Mouse (Mus musculus) forebrain, embryonic 14.5 days (tissue): ENCODE measurements at regions not wholly inside any gene's neighbourhood (a gene's known extent, or its start where the extent isn't known, plus 50 kb on each side); places are given as distances from the start of the nearest gene placed in this dataset.

ENCODE experiments used
- ATAC-seq: fragments of 200-750 bp; cut with Nextera tagmentation; 2 replicates; pipeline ENCODE4 v1.8.0; 2017; ENCODE audit warnings: mild to moderate bottlenecking, moderate library complexity
- DNase-seq: peaks from one replicate; pipeline ENCODE4 v3.0.0-alpha.2; 2015; ENCODE audit warnings: low spot score
- H3K27ac ChIP-seq: fragments of 300-500 bp; sonication (generic); 2 replicates; pipeline ENCODE4 v1.5.1; 2014; ENCODE audit warnings: low read depth, mild to moderate bottlenecking, control low read depth, low read length, moderate library complexity
- H3K27me3 ChIP-seq: fragments of 300-500 bp; sonication (generic); replicated peaks from 2 replicates; pipeline ENCODE4 v1.6.1; 2014; ENCODE audit warnings: low read length, control low read depth, mixed read lengths; ENCODE audit not compliant: control insufficient read depth, insufficient read depth
- H3K36me3 ChIP-seq: fragments of 300-500 bp; sonication (generic); 2 replicates; pipeline ENCODE4 v1.6.1; 2014; ENCODE audit warnings: low read length, control low read depth; ENCODE audit not compliant: control insufficient read depth, insufficient read depth
- H3K4me1 ChIP-seq: fragments of 300-500 bp; sonication (generic); 2 replicates; pipeline ENCODE4 v1.6.1; 2014; ENCODE audit warnings: antibody characterized with exemption, low read length, control low read depth; ENCODE audit not compliant: control insufficient read depth, insufficient read depth
- H3K4me2 ChIP-seq: fragments of 300-500 bp; sonication (generic); 2 replicates; pipeline ENCODE4 v1.6.1; 2014; ENCODE audit warnings: mild to moderate bottlenecking, control low read depth, low read length
- H3K4me3 ChIP-seq: fragments of 300-500 bp; sonication (generic); 2 replicates; pipeline ENCODE4 v1.5.1; 2014; ENCODE audit warnings: low read depth, low read length, control low read depth
- H3K9ac ChIP-seq: fragments of 300-500 bp; sonication (generic); 2 replicates; pipeline ENCODE4 v1.6.1; 2014; ENCODE audit warnings: mild to moderate bottlenecking, low read length, control low read depth, moderate library complexity
- H3K9me3 ChIP-seq: fragments of 300-500 bp; sonication (generic); replicated peaks from 2 replicates; pipeline ENCODE4 v1.6.1; 2016; ENCODE audit warnings: low read length, control low read depth, mixed read lengths; ENCODE audit not compliant: control insufficient read depth
- WGBS: fragments of 180-500 bp; shearing (Covaris S2); extraction: QIAGEN DNeasy Blood & Tissue Kit; methylation state at CpG from one replicate; pipeline ENCODE4 v1.1.7; 2014; 5-methylcytosine and 5-hydroxymethylcytosine counted together

DNA sequence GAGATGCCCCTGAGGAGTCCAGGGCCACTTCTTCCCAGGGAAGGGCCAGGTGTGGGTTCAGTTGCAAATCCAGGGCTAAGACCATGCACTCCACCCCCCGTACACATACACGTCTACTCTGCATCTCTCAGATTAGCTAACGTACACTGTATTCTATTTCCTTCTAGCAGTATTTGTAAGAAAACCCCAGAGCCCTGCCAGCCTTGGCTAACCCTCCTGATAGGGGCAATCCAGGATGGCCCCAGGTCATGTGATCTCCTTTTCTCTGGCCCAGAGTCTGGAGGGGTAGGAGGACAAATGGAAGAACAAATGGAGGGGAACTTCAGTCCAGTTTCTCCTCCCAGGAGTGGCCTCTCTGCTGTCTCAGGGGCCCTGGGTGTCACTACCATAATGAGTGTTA is 98.9 kb downstream of the 1810010D01Rik start:
- Histone ChIP-seq H3K4me2 (no peak overlapping the region), H3K9me3 (0 out of 2 replicates have a peak, but pooled peaks cover 2% of the 10 kb centered on the region), H3K27me3 (no peaks in the 10 kb centered on the region), H3K9ac (no peak overlapping the region), H3K4me1 (peaks cover 6% of the 10 kb centered on the region), H3K27ac (no peak overlapping the region), H3K4me3 (no peak overlapping the region), H3K36me3 (no peaks in the 10 kb centered on the region)
- ATAC-seq: no peak
- no peak for DNase-seq
- WGBS: 91% methylated on average over 3 of the region's 3 CpGs

DNA sequence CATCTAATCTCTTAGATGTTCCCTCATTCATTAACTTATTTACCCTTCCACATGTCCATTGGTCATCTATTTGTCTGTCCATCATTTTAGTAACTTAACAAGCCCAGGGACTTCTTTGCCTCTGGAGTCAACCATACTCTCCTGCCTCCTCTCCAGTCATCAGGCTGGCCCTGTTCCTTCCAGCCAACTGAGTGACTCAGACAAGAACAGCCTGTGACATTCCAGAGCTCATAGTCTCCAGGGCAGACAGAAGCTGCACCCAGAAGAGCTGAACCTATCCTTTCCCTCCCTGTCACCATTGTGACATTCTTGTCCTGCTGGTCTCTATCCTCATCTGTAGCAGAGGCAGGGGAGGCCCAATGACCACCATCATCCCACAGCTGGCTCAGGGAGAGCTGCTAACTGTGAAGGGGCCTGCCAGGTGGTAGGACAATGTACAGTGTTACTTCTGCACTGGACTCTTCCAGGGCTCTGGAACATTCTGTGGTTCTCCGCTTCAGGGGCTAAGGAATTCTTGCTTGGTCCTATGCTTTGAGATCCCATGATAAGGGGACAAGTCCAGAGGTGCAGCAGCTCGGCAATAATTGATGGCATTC is 100.2 kb downstream of the 1810010D01Rik start:
- H3K4me3 ChIP-seq: no peak overlapping the region
- no peak overlapping the region for H3K9ac ChIP-seq
- ATAC-seq (no peak), DNase-seq (no peak)
- H3K27me3 ChIP-seq: no peaks in the 10 kb centered on the region
- no peak overlapping the region for H3K4me2 ChIP-seq
- WGBS: 88% methylated on average over 2 of the region's 2 CpGs
- H3K4me1 ChIP-seq: peaks cover 6% of the 10 kb centered on the region
- H3K27ac ChIP-seq: no peak overlapping the region
- H3K9me3 ChIP-seq: 0 out of 2 replicates have a peak, but pooled peaks cover 2% of the 10 kb centered on the region
- no peaks in the 10 kb centered on the region for H3K36me3 ChIP-seq

DNA sequence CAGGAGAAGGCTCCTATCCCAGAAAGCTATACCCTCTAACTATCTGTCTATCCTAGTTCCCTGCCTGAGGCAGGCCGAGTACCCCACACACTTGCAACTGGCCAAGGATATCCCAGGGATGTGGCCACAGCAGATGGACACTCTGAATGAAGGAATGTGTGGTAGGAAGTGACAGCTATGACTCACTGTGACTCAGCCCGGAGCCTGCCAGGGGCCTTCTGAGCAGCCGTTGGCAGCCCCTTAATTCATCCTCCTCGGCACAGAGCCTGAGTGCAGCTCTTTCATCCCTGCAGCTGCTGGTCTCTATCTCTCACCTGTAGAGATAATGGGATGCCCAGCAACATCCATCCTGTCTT is 101.4 kb downstream of the 1810010D01Rik start:
- H3K9ac ChIP-seq: no peak overlapping the region
- no peaks in the 10 kb centered on the region for H3K36me3 ChIP-seq

DNA sequence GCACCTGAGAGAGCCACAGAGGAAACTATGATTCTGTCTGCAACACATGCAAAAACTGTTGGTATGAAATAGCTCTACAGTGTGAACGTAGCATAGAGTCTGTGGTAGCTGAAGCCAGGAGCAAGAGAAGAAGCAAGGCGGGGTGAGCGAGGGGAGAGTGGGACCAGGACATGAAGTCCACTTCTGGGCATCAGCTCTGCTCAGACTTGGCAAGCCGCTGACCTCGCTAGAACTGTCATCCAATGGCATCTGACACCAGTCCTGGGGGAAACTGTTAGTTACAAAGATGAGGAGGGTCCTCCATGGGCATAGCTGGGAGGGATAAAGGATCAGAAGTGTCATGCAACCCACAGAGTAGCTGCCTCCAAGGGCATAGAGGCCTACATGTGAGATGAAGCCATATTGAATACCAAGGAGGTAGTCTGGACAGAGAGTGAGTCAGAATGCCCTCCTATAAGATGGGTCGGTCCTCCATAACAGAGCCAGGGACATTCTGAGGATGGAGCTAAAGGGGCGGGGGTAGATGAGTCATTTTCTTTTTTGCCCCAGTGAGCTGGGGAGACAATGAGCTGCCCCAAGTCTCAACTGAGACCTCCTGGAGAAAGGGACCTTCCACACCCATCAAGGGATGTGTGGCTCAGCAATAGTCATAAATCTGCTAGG is 102.0 kb downstream of the 1810010D01Rik start:
- H3K4me3 ChIP-seq: no peak overlapping the region
- DNase-seq (no peak), ATAC-seq (no peak)
- H3K27me3 ChIP-seq: no peaks in the 10 kb centered on the region
- no peak overlapping the region for H3K9ac ChIP-seq
- no peak overlapping the region for H3K27ac ChIP-seq
- H3K4me1 ChIP-seq: no peaks in the 10 kb centered on the region
- 90% methylated on average over 7 of the region's 7 CpGs for WGBS
- H3K9me3 ChIP-seq: no peaks in the 10 kb centered on the region
- H3K36me3 ChIP-seq: no peaks in the 10 kb centered on the region
- no peak overlapping the region for H3K4me2 ChIP-seq

More for the DNA sequence above, 101.4 kb downstream of the 1810010D01Rik start:
- no peak for ATAC-seq
- Histone ChIP-seq H3K4me3 (no peak overlapping the region), H3K27ac (no peak overlapping the region), H3K9me3 (no peaks in the 10 kb centered on the region), H3K4me1 (peaks cover 1% of the 10 kb centered on the region), H3K4me2 (no peak overlapping the region), H3K27me3 (no peaks in the 10 kb centered on the region)
- DNase-seq: no peak
- 79% methylated on average over 4 of the region's 4 CpGs for WGBS

DNA sequence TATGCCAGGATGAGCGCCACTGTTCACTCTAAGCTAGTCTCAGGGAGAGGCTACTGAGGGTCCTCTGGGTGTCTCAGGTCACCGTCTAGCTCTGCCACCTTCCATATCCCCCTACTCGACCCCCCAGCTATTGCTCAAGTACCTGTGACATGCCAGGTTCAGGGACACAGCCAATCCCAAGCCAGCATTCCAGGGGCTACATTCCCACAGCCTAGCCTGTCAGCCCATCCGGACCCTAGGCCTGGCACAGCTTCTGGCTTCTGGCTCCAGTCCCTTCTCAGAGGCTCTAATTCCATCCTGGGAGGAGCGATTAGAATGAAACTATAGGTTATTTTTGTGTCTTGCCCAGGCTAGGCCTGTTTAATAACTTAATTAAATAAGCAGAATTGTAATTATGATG is 105.2 kb downstream of the 1810010D01Rik start:
- no peak overlapping the region for H3K4me3 ChIP-seq
- DNase-seq (no peak), ATAC-seq (no peak)
- H3K36me3 ChIP-seq: no peaks in the 10 kb centered on the region
- 67% methylated on average over 5 of the region's 5 CpGs for WGBS
- H3K27me3 ChIP-seq: no peaks in the 10 kb centered on the region
- no peak overlapping the region for H3K9ac ChIP-seq
- no peaks in the 10 kb centered on the region for H3K4me1 ChIP-seq
- H3K9me3 ChIP-seq: no peaks in the 10 kb centered on the region
- H3K27ac ChIP-seq: no peak overlapping the region
- H3K4me2 ChIP-seq: no peak overlapping the region

DNA sequence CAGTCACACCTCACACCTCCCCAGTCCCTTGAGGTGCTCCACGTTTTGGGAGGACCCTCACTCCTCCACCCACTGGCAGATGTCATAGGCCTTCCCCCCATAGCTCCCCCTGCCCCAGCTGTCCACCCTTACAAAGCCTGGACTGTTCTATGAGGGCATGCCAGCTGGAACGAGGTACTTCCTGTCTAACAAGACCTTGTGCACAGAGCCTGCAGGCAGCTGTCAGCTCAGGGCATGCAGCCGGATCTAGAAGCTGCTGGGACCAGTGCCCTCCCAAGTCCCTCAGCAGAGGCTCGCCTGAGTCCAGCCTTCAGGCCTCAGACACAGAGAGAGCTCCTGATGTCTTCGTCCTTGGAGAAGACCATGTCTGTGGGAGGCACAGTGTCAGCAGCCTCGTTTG is 105.7 kb downstream of the 1810010D01Rik start:
- ATAC-seq (no peak), DNase-seq (no peak)
- H3K27ac ChIP-seq: no peak overlapping the region
- H3K36me3 ChIP-seq: no peaks in the 10 kb centered on the region
- no peak overlapping the region for H3K4me2 ChIP-seq
- H3K4me3 ChIP-seq: no peak overlapping the region
- no peaks in the 10 kb centered on the region for H3K27me3 ChIP-seq
- WGBS: 60% methylated on average over 6 of the region's 6 CpGs
- H3K9me3 ChIP-seq: no peaks in the 10 kb centered on the region
- H3K9ac ChIP-seq: no peak overlapping the region
- no peaks in the 10 kb centered on the region for H3K4me1 ChIP-seq

DNA sequence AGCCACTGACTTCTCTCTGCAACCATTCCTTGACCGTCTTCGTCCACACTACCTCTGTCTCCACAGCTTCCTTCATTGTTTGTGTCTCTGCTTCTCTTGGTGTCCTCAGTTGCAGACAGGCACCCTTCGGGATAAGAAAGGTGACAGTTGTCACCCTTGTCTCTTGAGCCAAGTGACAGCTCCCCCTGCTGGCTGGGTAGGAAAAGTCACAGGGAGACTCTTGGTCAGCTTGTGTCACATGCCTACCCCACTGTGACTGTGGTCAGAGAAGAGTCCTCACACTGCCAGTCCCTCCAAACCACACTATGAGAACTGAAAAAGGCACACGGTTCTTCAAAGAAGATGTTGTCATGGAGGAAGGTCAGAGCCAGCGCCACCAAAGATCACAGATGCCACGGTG is 109.6 kb downstream of the 1810010D01Rik start:
- no peak for DNase-seq
- no peak overlapping the region for H3K27ac ChIP-seq
- no peak overlapping the region for H3K9ac ChIP-seq
- no peaks in the 10 kb centered on the region for H3K4me1 ChIP-seq
- no peaks in the 10 kb centered on the region for H3K27me3 ChIP-seq
- 89% methylated on average over 6 of the region's 6 CpGs for WGBS
- H3K36me3 ChIP-seq: no peaks in the 10 kb centered on the region
- no peak for ATAC-seq
- no peak overlapping the region for H3K4me3 ChIP-seq
- no peaks in the 10 kb centered on the region for H3K9me3 ChIP-seq
- no peak overlapping the region for H3K4me2 ChIP-seq

DNA sequence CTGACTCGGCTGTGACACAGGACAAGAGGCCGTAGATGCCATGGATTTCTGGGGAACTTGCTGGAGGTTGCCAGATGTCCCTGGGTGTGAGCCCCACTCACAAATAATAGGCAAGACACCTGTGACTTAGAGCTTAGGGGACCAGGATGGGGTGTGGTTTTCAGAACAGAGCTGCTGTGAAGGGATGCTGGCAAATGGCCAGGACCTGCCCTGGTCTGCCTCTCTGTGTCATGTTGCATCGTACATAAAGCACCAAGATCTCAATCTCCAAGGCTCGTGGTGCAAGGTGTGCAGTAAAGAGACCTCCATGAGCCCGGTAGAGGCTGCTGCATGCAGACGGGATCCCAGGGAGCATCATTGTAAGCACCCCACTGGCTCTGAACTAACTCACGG is 113.8 kb downstream of the 1810010D01Rik start:
- Histone ChIP-seq H3K4me2 (no peak overlapping the region), H3K4me1 (no peaks in the 10 kb centered on the region), H3K36me3 (no peaks in the 10 kb centered on the region), H3K27me3 (no peaks in the 10 kb centered on the region), H3K9ac (no peak overlapping the region), H3K4me3 (no peak overlapping the region), H3K9me3 (no peaks in the 10 kb centered on the region), H3K27ac (no peak overlapping the region)
- ATAC-seq (no peak), DNase-seq (peak; percentile 15)
- WGBS: 65% methylated on average over 7 of the region's 7 CpGs

DNA sequence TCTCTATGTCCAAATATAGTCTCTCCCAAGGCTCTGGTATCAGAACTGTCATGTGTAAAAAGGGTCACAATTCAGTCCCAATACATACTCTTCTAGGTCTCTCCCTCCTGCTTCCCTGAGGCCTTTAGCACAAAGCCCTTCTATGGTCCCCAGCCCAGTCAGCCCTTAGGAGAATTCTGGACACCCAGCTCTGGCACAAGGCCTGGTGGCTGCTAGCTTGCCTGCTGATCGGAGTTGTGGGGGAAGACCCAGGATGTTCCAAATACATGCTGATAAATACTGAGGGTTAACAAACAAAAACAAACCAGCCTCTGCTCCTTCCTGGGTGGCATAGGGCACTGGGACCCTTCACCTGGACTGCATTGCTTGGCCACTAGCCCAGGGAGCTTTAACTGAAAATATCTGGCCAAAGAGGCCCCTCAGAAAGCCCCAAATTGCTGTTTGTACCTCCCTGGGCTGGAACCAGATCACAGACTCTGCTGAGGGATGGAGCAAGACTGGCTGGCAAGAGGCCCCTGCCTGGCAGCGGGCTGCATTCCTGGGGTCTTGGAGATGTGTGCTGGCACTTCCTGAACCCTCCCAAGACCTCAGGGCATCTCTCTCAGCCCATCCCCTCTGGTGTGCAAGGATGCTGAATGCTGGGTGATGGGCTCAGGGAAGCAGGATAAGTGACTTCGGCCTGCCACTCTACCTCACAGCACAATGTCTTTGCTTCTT is 114.3 kb downstream of the 1810010D01Rik start:
- 79% methylated on average over 3 of the region's 3 CpGs for WGBS
- no peak overlapping the region for H3K4me2 ChIP-seq
- ATAC-seq: no peak

More for the DNA sequence above, 114.3 kb downstream of the 1810010D01Rik start:
- DNase-seq: peak; percentile 44
- Histone ChIP-seq H3K4me1 (no peaks in the 10 kb centered on the region), H3K36me3 (no peaks in the 10 kb centered on the region), H3K9ac (no peak overlapping the region), H3K4me3 (no peak overlapping the region), H3K27ac (no peak overlapping the region), H3K9me3 (no peaks in the 10 kb centered on the region), H3K27me3 (no peaks in the 10 kb centered on the region)
